Comparison of ENCODE assay signal across 27 mouse cellular contexts in genomic region chr10:63132356-63132755, GRCm38 (mm10). TPM values are rescaled to one million over a fixed set of nuclear protein-coding genes. Genes with fewer than 3 reads are reported as not detected.
DNase-seq lines count a peak whose midpoint lies in the region; ATAC-seq and TF ChIP-seq lines count a peak whose summit lies in the region.
"Had no signal": no experiment of that assay in that cellular context is flagged by ENCODE, and none has a peak within 500 bp of the region (broad histone marks: within the 10 kb centered on the region; RNA-seq: fewer than 3 reads in every experiment).

No protein-coding gene starts in this region.

- no peaks in the 10 kb centered on the region for H3K27me3 ChIP-seq in heart, adult 2 months (ENCODE audit: control insufficient read depth, insufficient read depth, low read length)
- H3K27me3 ChIP-seq in heart, embryonic 10.5 days (ENCODE audit: insufficient read depth, poor library complexity, severe bottlenecking) = peaks cover 12% of the 10 kb centered on the region
- H3K27me3 ChIP-seq in megakaryocyte, embryonic 14.5 days (replicated peaks) = peaks cover 25% of the 10 kb centered on the region
- H3K27me3 ChIP-seq in limb, embryonic 10.5 days (ENCODE audit: low read depth, poor library complexity, severe bottlenecking) = no peaks in the 10 kb centered on the region
- H3K27me3 ChIP-seq in kidney, embryonic 15.5 days = no peaks in the 10 kb centered on the region
- H3K27me3 ChIP-seq: CH12.LX, Patski had no signal

- no peak for TF ChIP-seq EP300 in heart, adult 2 months (IDR thresholded peaks at IDR 0.05; ENCODE audit: insufficient read depth, low read depth, low read length)

- H3K4me1 ChIP-seq in heart, adult 2 months (ENCODE audit: control insufficient read depth, insufficient read depth, low read length) = peaks cover 3% of the 10 kb centered on the region; the same call in 1 of the 2 replicates
- H3K4me1 ChIP-seq in heart, embryonic 10.5 days = no peaks in the 10 kb centered on the region
- H3K4me1 ChIP-seq in megakaryocyte, embryonic 14.5 days = no peaks in the 10 kb centered on the region
- no peaks in the 10 kb centered on the region for H3K4me1 ChIP-seq in limb, embryonic 10.5 days
- no peaks in the 10 kb centered on the region for H3K4me1 ChIP-seq in kidney, embryonic 15.5 days

- intact Hi-C loops in heart, adult 2 months (cut with DNase I) = no loop called here

- WGBS in heart, adult 2 months = 82% methylated on average over 6 of the region's 6 CpGs
- WGBS in heart, embryonic 10.5 days = 80% methylated on average over 6 of the region's 6 CpGs
- WGBS in limb, embryonic 10.5 days = 90% methylated on average over 6 of the region's 6 CpGs
- 90% methylated on average over 6 of the region's 6 CpGs for WGBS in kidney, embryonic 15.5 days

- H3K36me3 ChIP-seq in heart, adult 2 months (ENCODE audit: control insufficient read depth, insufficient read depth, low read length) = no peaks in the 10 kb centered on the region
- H3K36me3 ChIP-seq in heart, embryonic 10.5 days = no peaks in the 10 kb centered on the region
- H3K36me3 ChIP-seq in megakaryocyte, embryonic 14.5 days (replicated peaks; ENCODE audit: low read length) = no peaks in the 10 kb centered on the region
- H3K36me3 ChIP-seq in limb, embryonic 10.5 days = no peaks in the 10 kb centered on the region
- no peaks in the 10 kb centered on the region for H3K36me3 ChIP-seq in kidney, embryonic 15.5 days
- H3K36me3 ChIP-seq: G1E had no signal

- peak; percentile 78 for DNase-seq in heart, adult 11 months
- no peak for DNase-seq in heart, adult 2 months
- DNase-seq in heart, embryonic 10.5 days (ENCODE audit: low spot score) = peak; percentile 53
- no peak for DNase-seq in heart, adult 8-10 months (ENCODE audit: low spot score)
- peak; percentile 13 for DNase-seq in limb, embryonic 10.5 days (ENCODE audit: low spot score)
- DNase-seq: adrenal gland, adult 2 months; adrenal gland, adult 8-10 months; adrenal gland, postnatal 10 days; adrenal gland, postnatal 14 days; adrenal gland, postnatal 25 days; adrenal gland, postnatal 36 days; B cell, adult 2 months; cerebellum, adult 11 months; cerebellum, adult 11-12 months had no signal

- no peak overlapping the region for H3K4me3 ChIP-seq in heart, adult 2 months
- H3K4me3 ChIP-seq in heart, embryonic 10.5 days = no peak overlapping the region
- H3K4me3 ChIP-seq in megakaryocyte, embryonic 14.5 days (replicated peaks) = peak overlapping the region; percentile 0
- no peak overlapping the region for H3K4me3 ChIP-seq in limb, embryonic 10.5 days
- no peak overlapping the region for H3K4me3 ChIP-seq in kidney, embryonic 15.5 days (replicated peaks)

- H3K27ac ChIP-seq in heart, adult 2 months = no peak overlapping the region
- H3K27ac ChIP-seq in heart, embryonic 10.5 days = no peak overlapping the region
- H3K27ac ChIP-seq in limb, embryonic 10.5 days = no peak overlapping the region
- no peak overlapping the region for H3K27ac ChIP-seq in kidney, embryonic 15.5 days

- H3K79me2 ChIP-seq in heart, adult 2 months (replicated peaks; ENCODE audit: control insufficient read depth, insufficient read depth, low read length) = no peaks in the 10 kb centered on the region

- no peak overlapping the region for H3K4me2 ChIP-seq in kidney, embryonic 15.5 days

- no peak for TF ChIP-seq POLR2A in heart, adult 2 months (IDR thresholded peaks at IDR 0.05; ENCODE audit: insufficient read depth, low read depth, low read length)

- H3K9me3 ChIP-seq in heart, embryonic 10.5 days = no peaks in the 10 kb centered on the region
- H3K9me3 ChIP-seq in megakaryocyte, embryonic 14.5 days = peaks cover 11% of the 10 kb centered on the region
- H3K9me3 ChIP-seq in limb, embryonic 10.5 days (replicated peaks) = no peaks in the 10 kb centered on the region
- no peaks in the 10 kb centered on the region; the same call in 1 of the 2 replicates for H3K9me3 ChIP-seq in kidney, embryonic 15.5 days (replicated peaks)
- H3K9me3 ChIP-seq: G1E had no signal

- TF ChIP-seq CTCF in heart, adult 2 months (IDR thresholded peaks at IDR 0.05) = no peak

- ATAC-seq in megakaryocyte, adult 5-6 weeks (ENCODE audit: poor library complexity, severe bottlenecking) = no peak
- no peak for ATAC-seq in kidney, embryonic 15.5 days (replicated peaks; ENCODE audit: low FRiP score)
- ATAC-seq: activated CD4-positive, CD25-positive, alpha-beta regulatory T cell, adult 4 months; CD4-positive, CD25-positive, alpha-beta regulatory T cell, adult 4 months; Patski had no signal

- no peak overlapping the region for H3K9ac ChIP-seq in heart, adult 2 months (ENCODE audit: low read depth, low read length)
- H3K9ac ChIP-seq in kidney, embryonic 15.5 days = no peak overlapping the region

RNA-seq across cellular contexts. Expression of gene Atoh7, which starts 32.9 kb away (rescaled TPM):
- not detected for total RNA-seq in heart, adult 2 months (2021)
- polyA plus RNA-seq in heart, adult 2 months (2012; rRNA removed) = not detected in 2 replicates
- polyA plus RNA-seq in heart, embryonic 10.5 days (2016; fragmentation: Nextera tagmentation; extraction: Ambion mirVana) = not detected in 2 replicates
- not detected for total RNA-seq in heart, adult 8-10 months (2022)
- polyA plus RNA-seq in megakaryocyte, embryonic 14.5 days (2012; ENCODE audit: insufficient read depth, low replicate concordance) = not detected in 2 replicates
- total RNA-seq in megakaryocyte, adult 5-6 weeks (2015) = not detected in 2 replicates
- total RNA-seq in megakaryocyte, adult 5-6 weeks (2017) = not detected in 2 replicates
- 0.14 TPM in 2 replicates for polyA plus RNA-seq in limb, embryonic 10.5 days (2016; fragmentation: Nextera tagmentation; extraction: Ambion mirVana)
- 0.10 TPM in 1 of 2 replicates, not detected in the other for polyA plus RNA-seq in kidney, embryonic 15.5 days (2015; fragmentation: Nextera tagmentation; extraction: Ambion mirVana)
- total RNA-seq: adrenal gland, adult 18-20 months; adrenal gland, adult 2 months; adrenal gland, adult 8-10 months; adrenal gland, postnatal 10 days; adrenal gland, postnatal 14 days; adrenal gland, postnatal 25 days; adrenal gland, postnatal 36 days; adrenal gland, postnatal 4 days; CH12.LX; ES-E14; G1E; MEL had no signal
- polyA plus RNA-seq: activated CD4-positive, CD25-positive, alpha-beta regulatory T cell, adult 4 months; adrenal gland, adult 2 months; C2C12; CD4-positive, CD25-positive, alpha-beta regulatory T cell, adult 4 months; G1E; Patski had no signal

Comparison
In these comparisons a context has a peak if more than half of its experiments do, and no peak if none do; other contexts are left out.
1. DNase-seq: peak in heart, adult 11 months (single experiment), heart, embryonic 10.5 days (single experiment) and limb, embryonic 10.5 days (single experiment); none in heart, adult 2 months (0 of 2) and heart, adult 8-10 months (single experiment).